Mouse (Mus musculus) C2C12 (cell line): ENCODE measurements around the gene Sec14l5.

Experiments used
- CEBPB ChIP-seq: IDR thresholded peaks from one replicate; pipeline ENCODE4 v1.6.1; 2011; ENCODE audit warnings: low read depth, mild to moderate bottlenecking, control low read depth, moderate library complexity
- CTCF ChIP-seq: IDR thresholded peaks from one replicate; pipeline ENCODE4 v1.5.1; 2011; ENCODE audit not compliant: control insufficient read depth, insufficient read depth, insufficient read length
- FOSL1 ChIP-seq: IDR thresholded peaks from one replicate; pipeline ENCODE4 v1.8.0; 2011; ENCODE audit warnings: mild to moderate bottlenecking, low read length; ENCODE audit not compliant: poor library complexity, insufficient read depth, severe bottlenecking
- MAX ChIP-seq: IDR thresholded peaks from one replicate; pipeline ENCODE4 v1.6.1; 2011; ENCODE audit warnings: mild to moderate bottlenecking, control low read depth
- USF1 ChIP-seq: IDR thresholded peaks from one replicate; pipeline ENCODE4 v1.6.1; 2011; ENCODE audit warnings: low read depth, mild to moderate bottlenecking, control low read depth, moderate library complexity

- TF ChIP-seq CTCF (no peak), USF1 (no peak), CEBPB (no peak), MAX (no peak), FOSL1 (no peak)
Observed at GRCm38 (mm10) chr16:5164327-5164726, 17.4 kb downstream of the Sec14l5 start.
